Mouse (Mus musculus): ENCODE measurements around the gene Tln1. TPM values are rescaled to one million over a fixed set of nuclear protein-coding genes. Genes with fewer than 3 reads are reported as not detected.

Tln1 gene
- polyA plus RNA-seq, 1 experiment from 2014 or later: 34.2 TPM

DNA sequence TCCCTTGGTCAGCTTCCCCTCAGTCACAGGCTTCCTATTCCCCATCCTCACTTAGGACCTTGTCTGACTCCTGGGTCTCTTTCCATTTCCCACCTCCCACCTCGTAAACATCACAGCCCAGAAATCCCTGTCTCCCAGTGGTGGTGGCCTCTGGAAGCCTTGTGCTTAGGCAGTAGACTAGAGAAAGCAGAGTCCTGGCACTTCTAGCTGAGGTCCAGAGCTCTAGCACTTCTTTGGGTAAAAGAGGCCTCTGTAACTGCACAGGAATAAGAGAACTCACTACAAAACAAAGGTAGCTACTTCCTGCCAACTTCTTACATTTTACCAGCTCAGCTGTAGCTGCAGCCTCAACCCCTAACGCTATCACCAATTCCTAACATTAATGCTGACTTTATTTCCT, 1.5 kb downstream of the Tln1 start:
- Histone ChIP-seq H3K27ac (ENCODE audit: low read depth) (peak overlapping the region; percentile 99), H3K4me1 (ENCODE audit: insufficient read depth) (peaks cover 49% of the 10 kb centered on the region), H3K36me3 (replicated peaks; ENCODE audit: insufficient read depth, low read length) (peaks cover 32% of the 10 kb centered on the region), H3K9ac (replicated peaks) (peak overlapping the region; percentile 89), H3K27me3 (ENCODE audit: insufficient read depth, low read length) (no peaks in the 10 kb centered on the region), H3K4me3 (ENCODE audit: low read depth, low read length) (peak overlapping the region; percentile 75), H3K9me3 (ENCODE audit: low read length) (no peaks in the 10 kb centered on the region), H3K4me2 (ENCODE audit: low read depth, low read length) (peak overlapping the region; percentile 95)
- DNase-seq (no peak), ATAC-seq (no peak)
- TF ChIP-seq CTCF (IDR thresholded peaks at IDR 0.05; ENCODE audit: low read depth): no peak
- TF ChIP-seq EP300 (IDR thresholded peaks at IDR 0.05; ENCODE audit: low read depth): no peak
- 10% methylated on average over 2 of the region's 2 CpGs for WGBS (ENCODE audit: insufficient replicate concordance)

- TF ChIP-seq CTCF (IDR thresholded peaks at IDR 0.05; ENCODE audit: low read depth) (no peak), EP300 (IDR thresholded peaks at IDR 0.05; ENCODE audit: low read depth) (no peak)
- WGBS (ENCODE audit: insufficient replicate concordance): 5% methylated on average over 6 of the region's 6 CpGs
- Histone ChIP-seq H3K4me3 (ENCODE audit: low read depth, low read length) (peak overlapping the region; percentile 75), H3K9me3 (ENCODE audit: low read length) (no peaks in the 10 kb centered on the region), H3K4me2 (ENCODE audit: low read depth, low read length) (peak overlapping the region; percentile 95), H3K36me3 (replicated peaks; ENCODE audit: insufficient read depth, low read length) (peaks cover 32% of the 10 kb centered on the region), H3K27ac (ENCODE audit: low read depth) (peak overlapping the region; percentile 99), H3K9ac (replicated peaks) (peak overlapping the region; percentile 89), H3K4me1 (ENCODE audit: insufficient read depth) (peaks cover 49% of the 10 kb centered on the region), H3K27me3 (ENCODE audit: insufficient read depth, low read length) (no peaks in the 10 kb centered on the region)
- ATAC-seq (no peak), DNase-seq (peak; percentile 71)
These were observed 2.3 kb downstream of the Tln1 start for GRCm38 (mm10) chr4:43560243-43560611.

- peak overlapping the region; percentile 99 for H3K27ac ChIP-seq (ENCODE audit: low read depth)
- H3K9ac ChIP-seq (replicated peaks): peak overlapping the region; percentile 89
- peaks cover 33% of the 10 kb centered on the region for H3K36me3 ChIP-seq (replicated peaks; ENCODE audit: insufficient read depth, low read length)
- H3K4me1 ChIP-seq (ENCODE audit: insufficient read depth): peaks cover 49% of the 10 kb centered on the region
- ATAC-seq (no peak), DNase-seq (no peak)
- WGBS (ENCODE audit: insufficient replicate concordance): 34% methylated on average over 13 of the region's 13 CpGs
- peak overlapping the region; percentile 95 for H3K4me2 ChIP-seq (ENCODE audit: low read depth, low read length)
- H3K9me3 ChIP-seq (ENCODE audit: low read length): no peaks in the 10 kb centered on the region
- H3K4me3 ChIP-seq (ENCODE audit: low read depth, low read length): peak overlapping the region; percentile 75
- H3K27me3 ChIP-seq (ENCODE audit: insufficient read depth, low read length): no peaks in the 10 kb centered on the region
- TF ChIP-seq CTCF (IDR thresholded peaks at IDR 0.05; ENCODE audit: low read depth) (no peak), EP300 (IDR thresholded peaks at IDR 0.05; ENCODE audit: low read depth) (no peak)
These were observed 2.8 kb downstream of the Tln1 start for GRCm38 (mm10) chr4:43559519-43560242.

DNA sequence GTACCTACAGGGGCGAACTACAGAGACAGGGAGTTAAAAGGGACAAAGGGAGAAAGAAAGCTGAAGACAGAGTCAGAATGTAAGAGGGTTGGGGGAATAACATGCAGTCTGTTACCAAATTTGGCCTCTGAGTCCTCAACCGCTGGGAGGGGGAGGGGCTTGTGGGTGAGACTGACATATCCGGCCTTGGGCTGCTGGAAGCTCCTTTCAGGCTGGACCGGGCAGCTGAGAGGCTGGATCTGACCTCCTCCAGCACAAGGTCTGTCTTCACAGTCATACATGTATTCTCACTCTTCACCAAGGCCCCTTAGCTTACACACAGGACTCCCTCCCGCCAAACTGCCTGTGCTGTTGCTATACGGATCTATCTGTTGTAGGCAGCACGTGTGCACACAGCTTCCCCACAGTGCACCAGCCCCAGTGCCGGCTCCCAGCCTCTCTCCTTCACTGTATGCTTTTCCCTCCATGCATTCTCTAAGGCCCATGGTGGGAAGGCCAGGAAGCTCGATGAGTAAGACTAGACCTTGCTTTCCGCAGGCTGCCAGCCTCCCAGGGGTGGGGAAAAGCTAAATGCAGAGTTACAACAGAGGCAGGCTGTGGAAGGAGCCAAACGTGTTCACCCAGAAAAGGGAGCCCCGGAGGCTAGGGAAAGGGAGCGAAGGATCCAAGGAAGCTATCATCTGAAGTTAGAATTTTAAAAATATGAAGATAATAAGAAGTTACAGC, 3.7 kb downstream of the Tln1 start:
- no peak for ATAC-seq

GRCm38 (mm10) chr4:43558028-43558630, 4.4 kb downstream of the Tln1 start:
- 18% methylated on average over 5 of the region's 5 CpGs for WGBS (ENCODE audit: insufficient replicate concordance)
- Histone ChIP-seq H3K9me3 (ENCODE audit: low read length) (no peaks in the 10 kb centered on the region), H3K9ac (replicated peaks) (peak overlapping the region; percentile 89), H3K27me3 (ENCODE audit: insufficient read depth, low read length) (no peaks in the 10 kb centered on the region), H3K4me1 (ENCODE audit: insufficient read depth) (peaks cover 37% of the 10 kb centered on the region), H3K36me3 (replicated peaks; ENCODE audit: insufficient read depth, low read length) (peaks cover 49% of the 10 kb centered on the region), H3K27ac (ENCODE audit: low read depth) (peak overlapping the region; percentile 75), H3K4me3 (ENCODE audit: low read depth, low read length) (peak overlapping the region; percentile 75), H3K4me2 (ENCODE audit: low read depth, low read length) (peak overlapping the region; percentile 95)
- TF ChIP-seq EP300 (IDR thresholded peaks at IDR 0.05; ENCODE audit: low read depth) (no peak), CTCF (IDR thresholded peaks at IDR 0.05; ENCODE audit: low read depth) (no peak)
- DNase-seq: no peak
- no peak for ATAC-seq

More for the DNA sequence above, 3.7 kb downstream of the Tln1 start:
- no peaks in the 10 kb centered on the region for H3K9me3 ChIP-seq (ENCODE audit: low read length)
- peaks cover 42% of the 10 kb centered on the region for H3K36me3 ChIP-seq (replicated peaks; ENCODE audit: insufficient read depth, low read length)
- H3K4me1 ChIP-seq (ENCODE audit: insufficient read depth): peaks cover 44% of the 10 kb centered on the region
- H3K9ac ChIP-seq (replicated peaks): peak overlapping the region; percentile 89
- peak overlapping the region; percentile 75 for H3K4me3 ChIP-seq (ENCODE audit: low read depth, low read length)
- TF ChIP-seq CTCF (IDR thresholded peaks at IDR 0.05; ENCODE audit: low read depth) (no peak), EP300 (IDR thresholded peaks at IDR 0.05; ENCODE audit: low read depth) (no peak)
- H3K27ac ChIP-seq (ENCODE audit: low read depth): peak overlapping the region; percentile 75
- 8% methylated on average over 13 of the region's 13 CpGs for WGBS (ENCODE audit: insufficient replicate concordance)
- DNase-seq: peak; percentile 77
- no peaks in the 10 kb centered on the region for H3K27me3 ChIP-seq (ENCODE audit: insufficient read depth, low read length)
- peak overlapping the region; percentile 95 for H3K4me2 ChIP-seq (ENCODE audit: low read depth, low read length)

GRCm38 (mm10) chr4:43555926-43556325, 6.6 kb downstream of the Tln1 start:
- no peak overlapping the region for H3K4me2 ChIP-seq (ENCODE audit: low read depth, low read length)
- H3K9me3 ChIP-seq (ENCODE audit: low read length): peaks cover 4% of the 10 kb centered on the region; the same call in 1 of the 2 replicates
- DNase-seq: no peak
- peaks cover 34% of the 10 kb centered on the region for H3K4me1 ChIP-seq (ENCODE audit: insufficient read depth)
- H3K27me3 ChIP-seq (ENCODE audit: insufficient read depth, low read length): no peaks in the 10 kb centered on the region
- no peak overlapping the region for H3K27ac ChIP-seq (ENCODE audit: low read depth)
- H3K4me3 ChIP-seq (ENCODE audit: low read depth, low read length): no peak overlapping the region
- WGBS (ENCODE audit: insufficient replicate concordance): 77% methylated on average over 7 of the region's 7 CpGs
- TF ChIP-seq CTCF (IDR thresholded peaks at IDR 0.05; ENCODE audit: low read depth) (no peak), EP300 (IDR thresholded peaks at IDR 0.05; ENCODE audit: low read depth) (no peak)
- no peak overlapping the region for H3K9ac ChIP-seq (replicated peaks)
- no peak for ATAC-seq
- peaks cover 71% of the 10 kb centered on the region for H3K36me3 ChIP-seq (replicated peaks; ENCODE audit: insufficient read depth, low read length)
